Mouse (Mus musculus) cerebellum, adult 9-10 months (tissue): ENCODE data around the gene Gfra1.

Experiments
- DNase-seq: peaks from one replicate; pipeline ENCODE4 v3.0.0; 2022

Gene Gfra1

DNA sequence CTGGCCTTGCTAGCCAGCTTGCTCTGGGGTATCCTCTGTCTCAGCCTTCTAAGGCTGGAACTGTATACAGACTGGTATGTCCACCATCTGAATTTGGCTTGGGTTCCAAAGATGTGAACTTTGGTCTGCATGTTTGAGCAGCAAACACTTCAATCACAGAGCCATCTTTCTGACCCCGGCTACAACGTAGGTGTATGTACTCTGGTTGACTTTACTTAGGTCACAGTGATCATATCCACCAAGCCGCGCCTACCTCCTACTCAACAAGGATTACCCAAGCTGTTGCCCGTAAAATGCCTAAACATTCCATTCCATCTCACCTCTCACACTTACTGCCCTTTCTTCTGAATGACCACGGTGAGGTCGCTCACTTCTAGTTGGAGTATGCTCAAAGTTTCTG, 14.5 kb downstream of the Gfra1 start:
- DNase-seq: no peak

DNA sequence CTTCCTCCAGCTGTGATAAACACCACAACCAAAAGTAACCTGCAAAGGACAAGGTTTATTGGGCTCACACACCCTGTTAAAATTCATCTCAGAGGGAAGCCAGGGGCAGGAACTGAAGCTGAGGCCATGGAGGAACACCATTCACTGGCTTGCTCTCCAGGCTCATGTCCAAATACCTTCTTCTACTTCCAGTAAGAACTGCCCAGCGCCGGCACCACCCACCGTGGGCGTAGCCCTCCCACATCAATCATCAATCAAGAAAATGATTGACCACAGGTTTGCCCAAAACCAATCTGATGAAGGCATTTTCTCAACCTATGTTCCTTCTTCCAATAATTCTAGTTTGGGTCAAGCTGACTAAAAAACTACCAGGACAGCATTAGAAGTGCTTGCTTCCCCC, 16.9 kb downstream of the Gfra1 start:
- DNase-seq: no peak

DNA sequence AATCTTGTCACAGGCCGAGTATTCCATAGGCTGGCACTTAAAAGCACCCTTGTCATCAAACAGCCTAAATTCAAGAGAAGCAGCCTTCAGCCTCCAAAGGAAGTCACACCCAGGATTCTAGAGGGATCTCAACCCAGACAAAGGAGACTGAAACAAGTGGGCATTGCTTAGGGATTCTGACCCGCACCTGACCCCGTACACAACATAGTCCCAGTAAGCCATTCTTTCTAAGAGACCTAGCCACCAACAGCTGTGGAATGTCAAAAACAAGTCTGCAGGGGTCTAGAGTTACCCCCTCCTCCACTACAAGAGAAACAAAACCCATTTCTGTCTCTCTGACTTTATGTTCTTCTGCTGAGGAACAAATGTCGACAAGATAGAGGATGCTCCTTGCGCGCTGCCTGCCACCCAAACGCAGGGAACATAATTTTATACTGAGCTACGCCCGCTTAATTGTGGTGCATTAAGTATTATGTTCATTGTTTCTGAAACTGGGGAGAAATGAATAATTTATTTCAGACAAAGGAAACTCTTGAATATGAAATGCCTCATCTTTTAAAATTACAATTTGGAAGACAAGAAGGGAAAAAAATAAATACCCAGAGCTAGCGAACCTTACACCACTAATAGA, 18.2 kb downstream of the Gfra1 start:
- DNase-seq: no peak

DNA sequence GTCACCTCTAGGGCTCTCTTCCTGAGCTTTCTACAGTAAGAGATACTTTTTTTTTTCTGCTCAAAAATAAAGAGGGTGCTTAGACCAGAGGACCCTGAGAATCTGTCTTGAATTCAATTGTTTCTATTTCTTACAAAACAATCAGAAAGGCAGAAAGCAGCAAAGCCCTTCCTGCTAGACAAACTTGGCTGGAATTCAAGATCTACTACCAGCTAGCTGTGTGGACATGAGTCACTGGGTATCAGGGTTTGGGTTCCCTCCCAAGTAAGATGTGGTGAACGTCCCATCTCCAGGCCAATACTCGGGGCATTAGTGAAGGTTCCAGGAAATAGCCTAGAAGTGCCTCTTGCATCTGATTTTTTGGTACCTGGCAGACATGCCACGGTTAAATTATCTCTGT, 18.8 kb downstream of the Gfra1 start:
- DNase-seq: no peak

DNA sequence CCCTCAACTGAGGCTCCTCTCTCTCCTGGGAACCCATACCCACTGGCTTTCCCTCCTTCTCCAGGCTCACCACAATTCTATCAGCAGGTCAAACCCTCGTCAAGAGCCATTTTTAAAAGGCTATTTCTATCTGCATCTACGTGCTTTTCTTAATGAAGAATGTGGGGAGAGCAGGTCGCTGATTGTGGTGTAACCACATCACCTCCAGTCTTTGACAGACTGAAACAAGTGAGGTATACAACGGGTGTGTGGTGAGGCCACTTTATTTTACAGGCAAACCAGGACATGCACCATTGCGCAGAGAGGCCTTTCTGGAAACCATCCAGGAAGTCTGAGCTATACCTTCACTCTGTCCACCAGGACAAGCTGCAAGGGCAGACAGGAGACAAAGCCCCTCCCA, 19.8 kb downstream of the Gfra1 start:
- no peak for DNase-seq

DNA sequence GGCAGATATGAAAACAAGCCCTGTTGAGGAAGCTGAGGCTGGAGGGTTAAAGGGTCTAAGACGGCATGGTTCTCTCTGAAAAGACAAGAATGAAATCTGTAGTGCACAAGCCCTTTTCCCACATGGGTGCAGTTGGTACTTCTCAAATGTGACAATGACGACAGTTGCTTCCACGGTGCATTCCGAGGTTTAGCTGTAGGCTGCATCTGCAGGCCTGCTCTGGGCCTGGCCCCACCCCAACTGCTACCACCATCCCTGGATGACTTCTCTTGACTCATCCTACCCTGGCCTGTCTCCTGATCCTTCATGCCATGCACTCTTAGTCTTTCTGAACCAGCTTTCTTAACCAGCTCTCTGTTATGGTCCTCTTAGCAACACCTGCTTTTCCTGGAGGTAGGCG, 22.9 kb downstream of the Gfra1 start:
- no peak for DNase-seq

DNA sequence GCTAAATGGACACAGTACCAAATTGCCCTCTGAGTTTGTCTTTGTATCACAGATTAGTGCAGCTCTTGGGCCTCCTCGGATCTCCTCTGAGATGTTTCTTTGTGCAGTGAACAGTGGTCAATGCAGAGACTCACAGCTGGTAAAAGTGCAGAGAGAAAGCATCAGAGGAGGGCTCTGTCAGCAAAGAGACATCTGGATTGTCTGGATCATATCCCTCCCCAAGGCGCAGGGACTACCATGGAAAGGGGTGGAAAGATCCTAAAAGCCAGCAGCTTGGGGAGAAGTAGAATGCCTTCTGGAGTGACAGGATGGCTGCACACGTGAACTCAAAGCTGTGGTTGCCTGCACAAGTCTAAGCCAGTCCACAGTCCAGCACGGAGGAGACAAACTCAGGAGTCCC, 27.2 kb downstream of the Gfra1 start:
- no peak for DNase-seq

DNA sequence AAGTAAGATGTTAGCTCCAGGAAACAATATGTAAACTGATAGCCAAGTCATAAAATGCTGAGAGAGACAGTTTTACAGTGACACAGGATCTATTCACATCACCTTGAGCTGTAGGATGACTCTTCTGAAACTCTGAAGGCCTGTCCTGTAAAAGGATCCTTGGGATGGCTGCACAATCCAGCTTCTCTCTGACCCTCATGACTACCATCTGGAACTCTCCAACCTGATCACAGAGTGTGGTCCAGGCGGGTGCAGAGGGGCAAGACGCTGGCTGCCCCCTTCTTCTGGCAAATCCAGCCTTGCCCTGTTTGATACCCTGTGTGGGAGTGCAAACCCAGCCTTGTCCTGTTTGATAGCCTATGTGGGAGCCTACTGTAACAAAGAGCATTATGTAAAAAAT, 28.4 kb downstream of the Gfra1 start:
- no peak for DNase-seq

DNA sequence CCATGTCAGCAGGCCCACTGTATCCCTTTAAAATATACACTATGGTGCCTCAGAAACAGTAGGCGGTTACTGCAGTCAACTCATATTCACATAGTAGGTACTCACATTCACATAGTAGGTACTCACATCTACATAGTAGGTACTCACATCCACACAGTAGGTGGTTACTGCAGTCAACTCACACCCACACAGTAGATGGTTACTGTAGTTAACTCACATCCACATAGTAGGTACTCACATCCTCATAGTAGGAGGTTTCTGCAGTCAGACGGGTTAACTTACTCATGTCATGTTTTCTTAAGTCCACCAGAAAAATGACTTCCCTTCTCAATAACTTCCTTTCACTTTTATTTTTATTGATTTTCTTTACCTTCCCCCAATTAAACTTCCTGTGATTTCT, 30.8 kb downstream of the Gfra1 start:
- DNase-seq: no peak

DNA sequence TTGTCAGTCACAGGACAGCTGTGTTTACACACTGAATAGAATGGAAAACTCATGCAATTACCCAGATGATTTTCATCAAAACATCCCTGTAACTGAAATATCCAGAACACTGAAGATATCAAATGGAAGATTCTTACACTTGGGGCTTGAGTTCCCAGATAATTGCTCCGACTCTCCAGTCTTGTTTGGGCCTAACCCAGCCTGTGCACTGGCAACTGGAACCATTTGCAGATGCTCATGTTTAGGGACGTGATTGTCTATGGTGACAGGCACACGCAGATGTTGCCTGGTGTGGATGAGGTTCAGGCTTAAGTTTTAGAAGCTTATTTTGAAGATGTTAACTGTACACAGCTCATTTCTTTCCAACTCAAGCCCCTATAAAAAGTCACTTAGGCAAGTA, 31.5 kb downstream of the Gfra1 start:
- no peak for DNase-seq

DNA sequence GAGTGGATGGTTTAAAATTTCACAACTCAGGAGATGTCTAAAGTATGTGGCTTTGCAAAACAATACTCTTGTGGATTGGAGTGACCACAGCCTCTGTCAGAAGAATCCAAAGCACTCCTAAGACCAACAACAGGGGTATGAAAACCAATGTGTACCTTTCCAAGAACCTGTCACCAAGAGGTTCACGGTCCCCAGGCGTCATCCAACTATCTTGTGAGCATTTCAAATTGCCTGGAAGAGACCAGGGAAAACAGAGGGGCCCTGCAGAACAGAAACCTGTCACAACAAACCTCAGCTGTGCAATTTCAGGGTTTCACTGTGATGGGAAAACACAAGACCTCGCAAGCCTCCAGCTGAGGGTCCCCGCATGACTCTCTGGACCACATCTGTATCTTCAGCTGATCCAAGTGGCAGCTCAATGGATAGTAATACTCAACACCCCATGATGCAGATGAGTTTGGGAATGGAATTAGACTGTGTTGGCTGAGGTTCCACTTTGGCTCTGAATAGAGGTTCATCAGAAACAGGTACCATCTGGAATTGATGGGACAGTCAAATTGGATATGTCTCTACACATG, 32.7 kb downstream of the Gfra1 start:
- DNase-seq: no peak

DNA sequence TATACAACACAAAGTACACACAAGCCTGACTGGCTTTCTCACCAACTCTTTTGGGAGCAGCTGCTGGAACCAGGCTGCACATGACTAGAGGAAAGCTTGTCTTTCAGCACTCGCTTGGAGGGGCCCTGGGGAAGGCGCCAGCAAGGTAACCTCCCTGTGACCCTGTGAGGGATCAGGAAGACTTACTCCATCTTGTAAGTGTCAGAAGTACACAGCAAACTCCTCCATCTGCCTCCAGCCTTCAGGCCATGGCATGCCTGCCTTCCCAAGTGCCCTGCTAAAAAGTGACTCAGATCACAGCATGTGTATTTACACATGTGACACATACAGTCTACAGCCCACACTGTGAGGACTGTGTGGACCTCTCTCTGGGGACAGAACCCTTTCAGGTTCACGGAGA, 36.0 kb downstream of the Gfra1 start:
- DNase-seq: no peak

DNA sequence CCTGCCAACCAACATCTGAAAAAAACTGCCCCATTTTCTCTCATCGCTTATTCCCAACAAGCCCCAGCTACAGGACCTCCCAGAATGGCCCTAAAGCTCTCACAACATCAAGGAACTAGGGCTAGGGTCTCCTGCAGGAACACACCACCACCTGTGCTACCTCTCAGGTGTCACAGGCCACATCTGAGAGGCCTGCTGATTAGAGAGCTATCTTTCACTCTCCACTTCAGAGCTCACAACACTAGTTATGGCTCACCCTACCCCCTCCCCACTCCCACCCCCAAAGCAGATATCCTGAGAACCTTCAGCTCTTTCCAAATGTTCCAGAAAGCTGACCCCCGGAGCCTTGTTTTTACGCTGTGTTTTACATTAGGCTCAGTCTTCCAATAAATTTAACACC, 36.4 kb downstream of the Gfra1 start:
- no peak for DNase-seq

DNA sequence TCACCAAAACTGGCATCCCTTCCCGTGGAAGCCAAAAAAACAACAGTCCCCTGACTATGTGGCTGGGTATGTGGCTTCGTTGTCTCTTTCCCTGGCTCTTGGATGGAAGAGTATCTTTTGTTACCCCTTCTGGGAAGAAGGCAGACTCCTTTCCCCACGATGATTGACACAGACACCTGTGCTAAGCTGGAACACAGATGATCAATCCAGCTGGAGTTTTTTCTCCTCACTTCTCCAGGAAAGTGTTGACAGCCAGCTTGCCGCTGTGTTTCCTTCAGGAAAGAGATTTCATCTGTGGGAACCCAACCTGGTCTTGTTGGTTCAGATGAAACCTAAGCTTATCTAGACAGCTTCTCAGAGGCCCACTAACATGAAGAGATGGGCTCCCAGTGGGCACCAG, 40.5 kb downstream of the Gfra1 start:
- DNase-seq: no peak

DNA sequence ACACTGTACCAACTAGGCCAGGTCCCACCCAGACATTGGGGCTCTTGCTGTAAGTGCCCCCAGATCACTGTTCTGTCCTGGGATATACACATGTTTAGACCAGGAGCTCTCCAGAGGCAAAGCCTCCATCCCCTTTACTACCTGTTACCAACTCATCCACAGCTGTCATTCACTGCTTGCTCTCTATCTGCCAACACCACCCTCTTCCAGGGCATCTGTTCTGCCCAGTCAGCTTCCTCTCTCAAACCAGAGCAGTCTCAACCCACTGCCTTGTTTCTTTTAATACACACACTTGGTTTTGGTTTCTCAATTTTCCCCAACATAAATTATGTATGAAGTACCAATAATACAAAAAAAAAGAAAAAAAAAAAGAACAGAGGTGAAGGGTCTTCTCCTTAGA, 41.0 kb downstream of the Gfra1 start:
- DNase-seq: no peak

DNA sequence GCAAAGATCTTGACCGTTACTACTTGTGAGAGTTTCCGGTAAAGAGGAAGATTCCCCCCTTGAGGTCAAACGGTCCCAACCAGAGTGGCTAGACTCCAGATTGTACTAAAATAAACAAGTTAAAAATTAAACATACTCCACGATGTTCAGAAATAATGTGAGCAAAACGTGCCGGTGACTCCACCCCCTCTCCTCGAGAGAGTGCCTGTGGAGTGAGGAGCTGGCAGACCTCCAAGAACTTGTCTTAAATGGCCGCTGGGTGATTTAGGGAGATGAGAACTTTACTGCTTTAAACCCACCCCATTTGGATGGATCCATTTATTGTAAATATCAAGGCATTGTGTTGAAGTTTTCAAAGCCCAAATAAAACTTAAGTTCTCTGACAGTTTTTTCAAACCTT, 42.4 kb downstream of the Gfra1 start:
- no peak for DNase-seq

DNA sequence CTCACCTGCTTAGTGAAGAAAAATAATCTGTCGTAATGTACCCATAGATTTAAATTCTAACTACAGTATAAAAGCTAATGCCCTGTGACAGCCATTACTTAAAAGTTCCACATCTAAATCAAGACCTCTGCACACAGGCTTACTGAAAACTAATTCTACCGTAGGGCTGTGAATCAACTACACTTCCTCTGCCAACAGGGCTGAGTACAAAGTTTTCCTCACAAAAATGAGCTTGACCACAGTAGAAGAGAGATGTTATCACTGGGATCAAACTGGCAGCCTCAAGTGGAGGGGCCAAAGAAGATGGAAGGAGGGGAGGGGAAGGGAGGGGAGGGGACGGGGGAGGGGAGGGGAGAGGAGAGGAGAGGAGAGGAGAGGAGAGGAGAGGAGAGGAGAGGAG, 42.9 kb downstream of the Gfra1 start:
- no peak for DNase-seq

DNA sequence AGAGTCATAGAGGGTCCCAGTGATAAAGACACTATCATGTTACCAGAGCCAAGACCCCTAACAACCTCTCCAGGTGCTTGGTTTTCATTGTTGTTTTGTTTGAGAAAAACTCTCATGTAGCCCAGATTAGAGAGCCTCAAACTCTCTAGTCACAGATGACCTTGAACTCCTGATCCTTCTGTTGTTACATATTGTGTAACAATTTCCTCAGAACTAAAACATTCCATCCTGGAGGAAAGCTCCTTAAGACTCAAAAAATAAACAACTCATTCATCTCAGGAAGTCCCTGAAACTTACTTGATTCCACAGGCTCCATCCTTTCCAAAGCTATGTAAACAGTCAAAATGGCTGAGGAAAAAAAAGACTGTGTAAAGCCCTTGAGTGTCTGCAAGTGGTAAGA, 49.0 kb downstream of the Gfra1 start:
- no peak for DNase-seq

DNA sequence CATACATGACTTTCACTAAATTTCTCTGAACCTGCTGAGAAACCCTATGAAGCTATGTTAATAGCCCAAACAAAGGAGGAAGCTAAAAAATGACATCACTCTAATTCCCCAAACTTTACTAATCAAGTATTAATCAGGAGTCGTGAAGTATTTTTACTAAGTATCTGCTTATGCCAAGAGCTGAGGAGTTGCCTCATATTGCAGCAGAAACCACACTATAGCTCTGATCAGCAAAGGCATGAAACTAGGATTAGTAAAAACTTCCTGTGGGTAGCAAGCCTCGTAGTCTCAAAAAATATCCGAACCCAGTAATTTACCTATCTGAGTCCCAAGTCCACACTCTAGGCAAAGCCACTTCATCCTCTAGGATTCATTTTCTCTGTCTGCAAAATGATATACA, 55.5 kb downstream of the Gfra1 start:
- no peak for DNase-seq

DNA sequence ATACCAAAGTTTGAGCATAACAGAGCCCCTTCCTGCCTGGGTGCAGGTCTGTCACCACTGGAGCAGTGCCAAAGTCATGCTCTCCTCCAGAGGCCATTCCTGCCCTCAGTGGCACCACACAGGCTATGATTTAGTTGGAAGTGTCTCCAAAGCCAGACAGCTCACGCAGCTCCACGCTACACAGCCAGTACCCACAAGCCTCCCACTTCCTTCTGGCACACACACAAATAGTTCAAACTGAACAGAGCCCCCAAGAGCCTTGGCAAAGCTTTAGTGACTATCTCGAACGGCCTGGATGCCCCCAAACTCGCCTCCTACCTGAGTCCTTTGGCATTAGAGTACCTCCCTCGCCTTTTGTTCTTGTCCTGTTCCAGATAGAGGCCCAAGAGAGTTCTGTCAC, 56.5 kb downstream of the Gfra1 start:
- DNase-seq: no peak

DNA sequence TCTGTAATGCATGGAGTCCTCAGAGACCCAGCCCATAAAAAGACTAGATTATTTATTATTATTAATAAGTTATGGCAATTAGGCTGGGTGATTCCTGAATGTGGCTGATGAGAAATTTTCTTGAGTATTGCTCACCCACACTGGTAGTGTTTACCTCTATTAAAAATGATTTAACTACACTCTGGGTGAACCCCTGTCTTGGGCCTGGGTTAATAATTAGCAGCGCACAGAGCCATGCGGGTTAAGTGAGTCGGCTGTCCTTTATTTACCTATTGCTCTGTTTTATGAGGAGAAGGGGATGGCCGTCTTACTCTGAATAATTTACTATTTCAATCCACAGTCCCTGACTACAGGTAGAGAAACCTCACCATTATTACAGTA, 59.1 kb downstream of the Gfra1 start:
- DNase-seq: no peak

DNA sequence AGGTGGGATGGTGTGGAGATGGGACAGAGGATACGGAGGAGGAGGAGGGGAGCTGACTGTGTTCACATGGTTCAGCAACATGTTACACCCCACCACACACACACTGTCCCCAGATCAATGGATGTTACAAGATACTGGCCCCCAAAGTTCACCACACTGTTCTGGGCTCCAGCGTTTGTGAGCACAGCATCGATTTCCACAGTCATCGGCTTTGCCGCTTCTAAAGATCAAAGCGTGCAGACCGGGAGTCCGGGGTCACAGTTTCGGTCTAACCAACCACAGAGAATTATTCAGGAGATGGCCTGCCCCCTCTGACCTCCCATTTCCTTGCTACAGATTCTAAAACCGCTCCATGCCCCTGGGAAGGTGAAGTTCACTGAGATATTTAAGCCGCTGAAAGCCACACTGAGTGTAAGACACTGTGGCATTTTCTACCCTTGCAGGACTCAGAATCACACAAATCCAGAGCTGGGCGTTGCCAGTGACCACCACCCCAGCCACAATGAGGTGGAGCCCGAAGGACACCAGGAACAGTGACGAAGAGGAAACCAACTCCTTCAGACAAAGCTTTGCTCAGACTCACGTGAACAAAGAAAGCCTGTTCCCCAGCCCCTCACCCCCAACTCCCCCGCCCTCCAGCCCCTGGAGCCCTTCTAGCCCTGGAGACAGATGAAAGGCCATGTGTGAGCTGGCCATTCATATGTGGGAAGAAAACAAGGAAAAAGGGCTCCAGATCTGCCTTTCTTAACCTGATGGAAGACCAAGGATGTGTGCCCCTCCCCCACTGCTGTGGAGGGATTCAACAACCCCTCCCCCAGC, 59.7 kb downstream of the Gfra1 start:
- no peak for DNase-seq

DNA sequence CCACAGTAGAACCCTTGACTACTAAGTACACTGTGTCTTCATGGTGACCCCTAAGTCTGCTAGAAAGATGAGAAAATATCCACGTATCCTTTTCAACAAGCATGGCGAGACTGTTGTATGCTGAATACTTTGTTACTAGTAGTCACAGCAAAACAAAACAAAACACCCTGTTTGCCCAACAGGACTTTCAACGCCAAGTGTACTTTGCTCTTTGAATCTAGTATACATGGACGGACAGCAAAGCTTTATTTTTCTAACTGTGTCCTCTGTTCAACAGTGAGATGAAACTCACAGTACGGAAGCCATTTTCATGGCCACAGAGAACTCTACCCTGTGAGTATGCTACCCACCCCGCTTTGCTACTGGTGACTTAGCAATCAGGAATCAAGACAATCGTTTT, 62.6 kb downstream of the Gfra1 start:
- no peak for DNase-seq

DNA sequence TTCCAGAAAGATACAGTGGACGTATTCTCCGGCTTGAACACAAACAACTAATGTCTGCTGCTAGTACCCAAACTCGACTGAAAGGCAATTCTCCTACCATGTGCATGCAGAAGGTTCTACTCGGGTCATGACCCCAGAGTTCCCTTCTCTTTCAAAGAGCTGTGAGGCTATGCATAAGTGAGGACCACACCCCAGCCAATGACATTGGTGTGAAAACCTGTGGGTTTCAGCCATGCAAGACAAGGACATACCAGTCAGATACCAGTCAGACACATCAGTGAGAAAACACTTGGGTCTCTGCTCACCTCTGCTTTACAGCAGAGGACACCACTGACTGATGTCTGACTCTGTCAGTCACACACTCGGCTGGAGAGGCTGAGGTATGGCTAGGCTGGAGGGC, 63.9 kb downstream of the Gfra1 start:
- DNase-seq: no peak

DNA sequence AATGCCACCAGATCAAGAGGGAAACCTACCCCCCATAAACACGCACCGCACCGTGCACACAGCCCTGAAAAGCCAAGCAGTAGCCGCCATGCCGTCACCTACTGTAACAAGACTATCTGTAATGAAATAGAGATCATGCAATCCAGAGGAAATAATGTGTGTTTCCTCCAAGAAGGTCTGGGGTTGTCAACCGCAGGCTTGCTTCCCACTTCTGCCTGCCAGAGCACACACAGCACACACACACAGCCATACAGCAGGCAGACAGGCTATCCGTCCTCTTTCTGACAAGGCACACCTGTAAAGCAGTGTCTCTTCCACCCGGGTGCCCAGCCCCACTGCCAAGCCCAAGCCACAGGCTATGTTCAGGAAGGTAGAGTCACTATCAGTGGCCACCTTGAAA, 66.2 kb downstream of the Gfra1 start:
- no peak for DNase-seq
